10 mouse cellular contexts compared by ENCODE assay signal in genomic region chr11:61699933-61700332, GRCm38 (mm10). TPM values are rescaled to one million over a fixed set of nuclear protein-coding genes. Genes with fewer than 3 reads are reported as not detected.
DNase-seq lines count a peak whose midpoint lies in the region; ATAC-seq lines count a peak whose summit lies in the region.
"Had no signal": no experiment of that assay in that cellular context is flagged by ENCODE, and none has a peak within 500 bp of the region (broad histone marks: within the 10 kb centered on the region; RNA-seq: fewer than 3 reads in every experiment).

No protein-coding gene starts in this region.

- H3K4me1 ChIP-seq in midbrain, embryonic 10.5 days: peaks cover 31% of the 10 kb centered on the region
- H3K4me1 ChIP-seq in midbrain, embryonic 15.5 days: no peaks in the 10 kb centered on the region

- H3K9ac ChIP-seq in midbrain, embryonic 15.5 days: no peak overlapping the region
- H3K9ac ChIP-seq: liver, embryonic 14.5 days had no signal

- no peak overlapping the region for H3K4me2 ChIP-seq in midbrain, embryonic 15.5 days

- no peak overlapping the region for H3K4me3 ChIP-seq in midbrain, embryonic 10.5 days
- H3K4me3 ChIP-seq in midbrain, embryonic 15.5 days: no peak overlapping the region

- no peaks in the 10 kb centered on the region for H3K27me3 ChIP-seq in midbrain, embryonic 10.5 days (ENCODE audit: low read depth, poor library complexity, severe bottlenecking)
- no peaks in the 10 kb centered on the region for H3K27me3 ChIP-seq in midbrain, embryonic 15.5 days (replicated peaks)

- no peaks in the 10 kb centered on the region for H3K36me3 ChIP-seq in midbrain, embryonic 10.5 days
- no peaks in the 10 kb centered on the region for H3K36me3 ChIP-seq in midbrain, embryonic 15.5 days (replicated peaks)

- peak overlapping the region; percentile 53; the same call in 1 of the 2 replicates for H3K27ac ChIP-seq in midbrain, embryonic 10.5 days (replicated peaks)
- no peak overlapping the region for H3K27ac ChIP-seq in midbrain, embryonic 15.5 days
- H3K27ac ChIP-seq: liver, embryonic 14.5 days had no signal

- DNase-seq in midbrain, embryonic 10.5 days (ENCODE audit: low spot score): no peak
- peak; percentile 43 for DNase-seq in cerebellum, adult 8-10 months
- DNase-seq in heart, postnatal 14 days: peak; percentile 43 to 53
- peak; percentile 21 for DNase-seq in lung, postnatal 14 days
- DNase-seq in spleen, adult 18-20 months: no peak

- ATAC-seq in midbrain, embryonic 15.5 days (replicated peaks): no peak
- no peak for ATAC-seq in erythroblast, adult 5-6 weeks (replicated peaks; ENCODE audit: low FRiP score, poor library complexity, severe bottlenecking)

- WGBS in midbrain, embryonic 10.5 days: 66% methylated on average over 4 of the region's 4 CpGs
- WGBS in midbrain, embryonic 15.5 days: 52% methylated on average over 4 of the region's 4 CpGs

- intact Hi-C loops in heart, postnatal 14 days (cut with DNase I): no loop called here

- H3K9me3 ChIP-seq in midbrain, embryonic 10.5 days (replicated peaks): no peaks in the 10 kb centered on the region
- H3K9me3 ChIP-seq in midbrain, embryonic 15.5 days: no peaks in the 10 kb centered on the region

RNA-seq across cellular contexts. Expression of gene Fam83g, which starts 16.0 kb away (rescaled TPM):
- 0.86 and 0.95 TPM in 2 replicates for polyA plus RNA-seq in midbrain, embryonic 10.5 days (2016; fragmentation: Nextera tagmentation; extraction: Ambion mirVana)
- 0.21 and 0.22 TPM in 2 replicates for polyA plus RNA-seq in midbrain, embryonic 15.5 days (2015; fragmentation: Nextera tagmentation; extraction: Ambion mirVana)
- total RNA-seq in heart, postnatal 14 days (2021): under 1 TPM; 0.07 to 0.24 TPM
- not detected in 2 replicates for total RNA-seq in erythroblast, adult 5-6 weeks (2015; ENCODE audit: low replicate concordance)
- total RNA-seq in erythroblast, adult 5-6 weeks (2017; ENCODE audit: low replicate concordance): 0.17 TPM in 1 of 2 replicates, not detected in the other

RNA-seq across cellular contexts. Expression of gene Slc5a10, which starts 20.7 kb away (rescaled TPM):
- not detected in 2 replicates for polyA plus RNA-seq in midbrain, embryonic 10.5 days (2016; fragmentation: Nextera tagmentation; extraction: Ambion mirVana)
- not detected in 2 replicates for polyA plus RNA-seq in midbrain, embryonic 15.5 days (2015; fragmentation: Nextera tagmentation; extraction: Ambion mirVana)
- not detected for total RNA-seq in heart, postnatal 14 days (2021)
- not detected in 2 replicates for total RNA-seq in erythroblast, adult 5-6 weeks (2015; ENCODE audit: low replicate concordance)
- total RNA-seq in erythroblast, adult 5-6 weeks (2017; ENCODE audit: low replicate concordance): not detected in 2 replicates
- polyA plus RNA-seq: embryonic facial prominence, embryonic 11.5 days; heart, postnatal 0 days; liver, embryonic 14.5 days had no signal

RNA-seq across cellular contexts. Expression of gene Grap, which starts 46.9 kb away (rescaled TPM):
- polyA plus RNA-seq in midbrain, embryonic 10.5 days (2016; fragmentation: Nextera tagmentation; extraction: Ambion mirVana): 8.2 and 8.6 TPM in 2 replicates
- polyA plus RNA-seq in midbrain, embryonic 15.5 days (2015; fragmentation: Nextera tagmentation; extraction: Ambion mirVana): 11.7 and 12.7 TPM in 2 replicates
- 10 to 100 TPM; 13.9 to 15.4 TPM for total RNA-seq in heart, postnatal 14 days (2021)
- total RNA-seq in erythroblast, adult 5-6 weeks (2015; ENCODE audit: low replicate concordance): not detected in 2 replicates
- total RNA-seq in erythroblast, adult 5-6 weeks (2017; ENCODE audit: low replicate concordance): 0.56 TPM in 1 of 2 replicates, not detected in the other

Comparison
In these comparisons a context has a peak if more than half of its experiments do, and no peak if none do; other contexts are left out.
1. DNase-seq: peak in cerebellum, adult 8-10 months (single experiment), heart, postnatal 14 days (2 of 2) and lung, postnatal 14 days (single experiment); none in midbrain, embryonic 10.5 days (single experiment) and spleen, adult 18-20 months (0 of 2).
2. RNA of gene Grap, which starts 46.9 kb away (total RNA-seq): 13.9 to 15.4 TPM in heart, postnatal 14 days; 0.56 TPM in erythroblast, adult 5-6 weeks; every median in the first group is over 4 times any median in the second.